Mouse (Mus musculus) spleen, adult 18-20 months (tissue): Measurements from ENCODE around the gene Zbtb16.

ENCODE experiments used
- DNase-seq, 2 experiments: peaks; one replicate each; pipeline ENCODE4 v3.0.0; 2022; ENCODE audit warnings: mixed read lengths in 2 of 2

Zbtb16 gene

GRCm38 (mm10) chr9:48696330-48696729 lies 139.7 kb downstream of the Zbtb16 start:
- DNase-seq, result no peak

- no peak for DNase-seq
Observed at GRCm38 (mm10) chr9:48695796-48696195, 140.2 kb downstream of the Zbtb16 start.

- DNase-seq, result no peak
Observed at GRCm38 (mm10) chr9:48694616-48695061, 141.4 kb downstream of the Zbtb16 start.

GRCm38 (mm10) chr9:48693696-48694095 lies 142.3 kb downstream of the Zbtb16 start:
- DNase-seq, result no peak

GRCm38 (mm10) chr9:48689718-48689980 lies 146.4 kb downstream of the Zbtb16 start:
- DNase-seq, result no peak

GRCm38 (mm10) chr9:48688859-48689717 lies 146.9 kb downstream of the Zbtb16 start:
- no peak for DNase-seq

GRCm38 (mm10) chr9:48687891-48688290 lies 148.1 kb downstream of the Zbtb16 start:
- DNase-seq, result no peak

- DNase-seq, result no peak
Observed at GRCm38 (mm10) chr9:48685721-48686120, 150.3 kb downstream of the Zbtb16 start.

GRCm38 (mm10) chr9:48684144-48684543 lies 151.9 kb downstream of the Zbtb16 start:
- DNase-seq, result no peak

GRCm38 (mm10) chr9:48681193-48681592 lies 154.8 kb downstream of the Zbtb16 start:
- no peak for DNase-seq

GRCm38 (mm10) chr9:48678426-48679358 lies 157.3 kb downstream of the Zbtb16 start:
- no peak for DNase-seq

GRCm38 (mm10) chr9:48675151-48675790 lies 160.8 kb downstream of the Zbtb16 start:
- DNase-seq, result no peak

- no peak for DNase-seq
Observed at GRCm38 (mm10) chr9:48674359-48675015, 161.5 kb downstream of the Zbtb16 start.

- no peak for DNase-seq
Observed at GRCm38 (mm10) chr9:48673804-48674203, 162.2 kb downstream of the Zbtb16 start.

- no peak for DNase-seq
Observed at GRCm38 (mm10) chr9:48673213-48673612, 162.8 kb downstream of the Zbtb16 start.

GRCm38 (mm10) chr9:48671841-48672240 lies 164.2 kb downstream of the Zbtb16 start:
- no peak for DNase-seq

- no peak for DNase-seq
Observed at GRCm38 (mm10) chr9:48670156-48670555, 165.9 kb downstream of the Zbtb16 start.

- DNase-seq, result no peak
Observed at GRCm38 (mm10) chr9:48669672-48670071, 166.3 kb downstream of the Zbtb16 start.

- DNase-seq, result no peak
Observed at GRCm38 (mm10) chr9:48666702-48667101, 169.3 kb downstream of the Zbtb16 start.

GRCm38 (mm10) chr9:48663052-48663433 lies 173.0 kb downstream of the Zbtb16 start:
- DNase-seq, result no peak

GRCm38 (mm10) chr9:48662361-48663051 lies 173.5 kb downstream of the Zbtb16 start:
- no peak for DNase-seq
